Mouse (Mus musculus) common myeloid progenitor, adult 5-6 weeks (primary cell): ENCODE measurements around the gene Gm5891. TPM values are rescaled to one million over a fixed set of nuclear protein-coding genes. Genes with fewer than 3 reads are reported as not detected.
"Not testable (repeated sequence)": the region's sequence is repeated elsewhere in the genome, so short reads cannot be mapped to it uniquely, and the experiment has no call there.

Source experiments
- ATAC-seq: replicated peaks from 2 replicates; pipeline ENCODE4 v1.8.0; 2016; ENCODE audit warnings: low read depth, mild to moderate bottlenecking, moderate TSS enrichment, inconsistent platforms; ENCODE audit not compliant: poor library complexity, severe bottlenecking
- total RNA-seq: library from RNA; stranded (forward); fragments of 200-1000, 187-1606 nt; gene quantifications from 2 replicates; pipeline ENCODE4 v1.2.3, GENCODE M21; 2017

The Gm5891 gene
- total RNA-seq: not detected in 2 replicates

GRCm38 (mm10) chr7:21921191-21921590 lies at the start of gene Gm5891:
TSS of gene Gm5891 (minus strand) at chr7:21921291.
- not testable (repeated sequence) for ATAC-seq

Other genes with a start within 250 kb of the Gm5891 start
- gene Gm4175, start 159.8 kb downstream of the Gm5891 start, total RNA-seq: not detected in 2 replicates
- gene Gm4177, start 124.6 kb downstream of the Gm5891 start, total RNA-seq: not detected in 2 replicates
- not detected in 2 replicates for gene Vmn1r135, start 88.9 kb downstream of the Gm5891 start, total RNA-seq
- not detected in 2 replicates for gene Gm5725, start 77.0 kb downstream of the Gm5891 start, total RNA-seq
- gene Vmn1r137, start 73.3 kb upstream of the Gm5891 start, total RNA-seq: not detected in 2 replicates
- not detected in 2 replicates for gene Vmn1r138, start 107.6 kb upstream of the Gm5891 start, total RNA-seq
- gene Gm6176, start 135.0 kb upstream of the Gm5891 start, total RNA-seq: not detected in 2 replicates
- not detected in 2 replicates for gene Vmn1r139, start 147.8 kb upstream of the Gm5891 start, total RNA-seq
- gene Gm16451, start 197.0 kb upstream of the Gm5891 start, total RNA-seq: not detected in 2 replicates
- not detected in 2 replicates for gene Gm10666, start 213.4 kb upstream of the Gm5891 start, total RNA-seq
- gene Vmn1r142, start 242.7 kb upstream of the Gm5891 start, total RNA-seq: not detected in 2 replicates